Mouse (Mus musculus) B cell, adult 2 months (primary cell): Measurements from ENCODE around the gene 5031439G07Rik.
"Not testable (repeated sequence)": the region's sequence is repeated elsewhere in the genome, so short reads cannot be mapped to it uniquely, and the experiment has no call there.

Experiments used
- DNase-seq, 2 experiments: peaks; one replicate each; pipeline ENCODE4 v3.0.0; 2022

Gene 5031439G07Rik

DNA sequence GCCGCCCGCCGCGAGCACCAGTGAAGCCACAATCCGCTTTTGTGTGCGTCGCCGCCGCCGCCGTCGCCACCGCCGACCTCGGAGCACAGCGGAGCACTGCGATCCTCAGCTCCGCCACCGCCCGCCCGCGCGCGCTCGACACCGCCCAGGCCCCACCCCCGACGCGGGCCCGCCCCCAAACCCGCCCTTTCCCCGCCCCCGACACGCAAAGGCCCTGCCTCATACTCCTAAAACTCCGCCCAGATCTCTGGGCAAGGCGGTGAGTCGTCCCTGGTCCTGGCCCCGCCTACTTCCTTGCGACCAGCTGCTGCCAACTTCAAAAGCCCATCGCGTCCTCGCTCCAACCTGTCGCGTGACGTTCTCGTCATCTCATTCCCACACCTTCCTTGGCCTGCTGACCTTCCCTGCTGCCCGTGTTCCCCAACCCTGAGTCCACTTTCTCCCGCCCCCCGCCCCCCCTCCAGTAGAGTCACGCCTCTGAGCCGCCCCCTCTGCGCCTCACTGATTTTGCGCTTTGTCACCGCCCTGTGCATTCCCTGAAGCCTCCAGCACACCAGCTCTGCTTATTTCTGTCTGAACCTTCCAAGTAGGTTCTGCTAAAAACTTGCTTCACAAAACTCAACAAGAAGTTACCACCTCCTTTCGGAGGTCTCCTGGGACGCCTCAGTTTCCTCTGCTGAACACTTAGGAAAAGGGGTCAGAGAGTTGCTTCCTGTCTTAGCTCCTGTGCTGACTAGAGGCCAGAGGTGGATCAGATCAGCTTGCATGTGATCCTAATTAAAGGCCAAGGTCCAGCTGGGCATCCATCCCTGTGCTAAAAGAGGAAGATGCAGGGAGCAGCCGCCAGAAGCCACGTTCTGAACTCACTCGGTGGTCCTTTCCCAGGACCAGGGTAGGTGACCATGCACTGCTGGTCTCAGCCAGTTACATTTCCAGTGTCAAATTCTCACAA lies at the start of gene 5031439G07Rik:
Gene 5031439G07Rik, minus strand, starts transcription at position 678 of the 952 bp plus-strand sequence.
- peak; percentile 86 to 88 for DNase-seq

GRCm38 (mm10) chr15:85037343-85037690 lies 49.0 kb upstream of the 5031439G07Rik start:
- no peak for DNase-seq

- peak; percentile 99 for DNase-seq
These were observed 48.4 kb upstream of the 5031439G07Rik start for GRCm38 (mm10) chr15:85036566-85037342.

GRCm38 (mm10) chr15:85033916-85034315 lies 45.6 kb upstream of the 5031439G07Rik start:
- DNase-seq, result not testable (repeated sequence)

DNA sequence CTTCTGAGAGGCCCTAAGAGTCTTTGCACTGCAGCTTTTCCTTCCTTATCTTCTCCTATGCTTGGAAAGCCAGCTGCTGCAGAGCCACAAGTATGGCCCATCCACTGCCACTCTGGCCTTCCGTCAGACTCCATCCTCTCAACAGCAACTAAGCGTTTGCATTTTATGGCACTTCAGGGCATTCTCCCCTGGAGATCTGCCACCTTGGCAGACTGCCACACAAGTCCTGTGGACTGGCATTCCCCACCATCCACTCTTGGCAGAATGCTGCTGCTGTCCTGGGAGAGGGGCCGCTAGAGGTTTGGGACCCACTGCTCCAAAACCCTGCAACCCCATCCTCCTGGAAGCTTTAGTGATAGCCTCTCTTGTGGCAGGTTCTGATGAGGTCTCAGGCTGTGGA lies 43.5 kb upstream of the 5031439G07Rik start:
- DNase-seq, result no peak

DNA sequence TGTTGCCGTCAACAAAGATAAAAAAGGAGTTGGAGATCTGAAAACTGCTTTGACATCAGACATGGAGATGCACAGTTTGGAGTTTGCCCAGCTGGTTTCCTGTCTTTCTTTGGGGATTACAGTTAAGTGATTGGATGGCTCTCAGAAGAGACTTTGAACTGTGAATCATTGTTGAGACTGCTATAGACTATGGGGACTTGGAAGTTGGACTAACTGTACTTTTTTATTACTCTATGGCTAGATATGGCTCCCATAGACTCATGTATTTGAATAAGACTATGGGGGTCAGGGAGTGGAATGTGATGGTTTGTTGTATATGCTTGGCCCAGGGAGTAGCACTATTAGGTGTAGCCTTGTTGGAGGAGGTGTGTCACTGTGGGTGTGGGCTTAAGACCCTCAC lies 42.3 kb upstream of the 5031439G07Rik start:
- not testable (repeated sequence) for DNase-seq

DNA sequence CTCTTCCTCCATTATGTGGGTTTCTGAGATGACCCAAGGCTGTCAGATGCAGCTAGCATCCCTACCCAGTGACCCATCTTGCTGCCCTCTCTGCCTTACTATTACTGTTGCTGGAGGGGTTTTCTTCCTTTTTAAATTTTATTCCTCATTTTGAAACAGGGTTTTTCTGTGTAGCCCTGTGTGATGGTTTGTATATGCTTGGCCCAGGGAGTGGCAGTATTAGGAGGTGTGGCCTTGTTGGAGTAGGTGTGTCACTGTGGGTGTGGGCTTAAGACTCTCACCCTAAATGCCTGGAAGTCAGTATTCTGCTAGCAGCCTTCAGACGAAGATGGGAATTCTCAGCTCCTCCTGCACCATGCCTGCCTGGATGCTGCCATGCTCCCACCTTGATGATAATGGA lies 40.3 kb upstream of the 5031439G07Rik start, which contains the start of gene Fam118a:
Gene Fam118a, plus strand, starts transcription at position 301 of the 400 bp plus-strand sequence.
- not testable (repeated sequence) for DNase-seq

- no peak for DNase-seq
These were observed 39.4 kb upstream of the 5031439G07Rik start for GRCm38 (mm10) chr15:85027740-85028139.

DNA sequence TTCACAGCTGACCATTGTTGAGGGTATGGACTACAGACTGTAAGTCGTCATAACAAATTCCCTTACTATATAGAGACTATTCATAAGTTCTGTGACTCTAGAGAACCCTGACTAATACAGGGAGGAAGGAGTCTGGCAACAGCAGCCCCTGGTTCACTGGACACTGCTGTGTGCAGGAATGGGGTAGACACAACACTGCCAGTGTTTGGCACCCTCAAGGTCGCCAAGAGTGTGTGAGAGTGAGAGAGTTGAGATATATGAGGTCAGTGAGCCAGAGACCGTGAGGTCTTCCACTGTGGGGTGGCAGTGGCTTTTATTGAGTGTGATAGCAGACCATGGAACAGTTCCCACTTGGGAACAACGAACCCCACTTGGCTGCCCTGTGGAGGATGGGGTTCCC lies 37.8 kb upstream of the 5031439G07Rik start:
- DNase-seq, result no peak

DNA sequence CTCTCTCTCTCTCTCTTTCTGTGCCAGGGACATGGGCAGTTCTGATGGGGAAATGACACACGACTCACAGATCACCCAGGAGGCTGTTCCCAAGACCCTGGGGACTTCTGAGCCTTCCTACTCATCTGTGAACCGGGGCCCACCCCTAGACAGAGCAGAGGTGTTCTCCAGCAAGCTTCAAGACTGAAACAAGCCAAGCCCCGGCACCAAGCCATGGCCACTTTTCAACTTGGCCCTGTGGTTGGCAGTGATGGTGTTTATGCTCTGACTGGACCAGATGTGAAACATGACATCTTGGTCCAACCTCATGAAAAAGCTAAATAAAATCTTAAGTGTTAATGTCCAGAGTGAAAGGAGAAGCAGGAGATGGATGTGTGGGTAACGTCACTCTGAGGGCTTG lies 33.9 kb upstream of the 5031439G07Rik start:
- DNase-seq, result no peak

DNA sequence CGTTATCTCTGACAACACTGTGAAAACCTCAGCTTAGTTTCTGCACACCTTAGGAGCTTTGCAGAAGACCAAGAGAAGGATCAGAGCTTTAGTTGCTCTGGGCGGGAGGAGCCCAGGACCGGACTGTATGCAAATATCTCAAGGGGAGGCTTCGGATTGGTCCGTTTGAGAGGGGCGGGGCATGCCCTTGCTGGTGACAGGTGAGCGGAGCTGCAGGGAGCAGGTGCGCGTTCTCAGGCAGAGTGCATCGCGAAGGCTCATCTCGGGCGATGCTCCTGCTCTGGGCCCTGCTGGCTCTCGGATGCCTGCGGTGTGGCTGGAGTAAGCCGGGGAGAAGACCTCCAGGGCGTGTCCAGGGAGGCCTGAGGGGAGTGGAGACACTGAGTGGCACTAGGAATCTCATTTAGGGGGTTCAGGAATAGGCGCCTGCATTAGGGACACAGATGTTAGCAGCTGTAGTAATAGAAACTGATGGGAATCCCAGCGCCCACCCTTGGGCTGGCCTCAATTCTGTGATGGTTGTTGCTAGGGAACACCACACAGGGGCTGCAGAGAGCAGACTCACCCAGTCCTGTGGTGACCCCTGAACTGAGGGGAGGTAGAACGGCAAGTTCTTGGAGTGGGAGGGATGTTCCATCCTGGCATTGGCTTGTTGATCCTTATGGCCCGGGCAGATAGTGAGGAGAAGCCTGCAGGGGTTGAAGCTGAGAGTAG lies 28.8 kb upstream of the 5031439G07Rik start, which contains the start of gene Upk3a:
Gene Upk3a, plus strand, starts transcription at position 191 of the 714 bp plus-strand sequence.
- DNase-seq, result peak; percentile 51 to 54

DNA sequence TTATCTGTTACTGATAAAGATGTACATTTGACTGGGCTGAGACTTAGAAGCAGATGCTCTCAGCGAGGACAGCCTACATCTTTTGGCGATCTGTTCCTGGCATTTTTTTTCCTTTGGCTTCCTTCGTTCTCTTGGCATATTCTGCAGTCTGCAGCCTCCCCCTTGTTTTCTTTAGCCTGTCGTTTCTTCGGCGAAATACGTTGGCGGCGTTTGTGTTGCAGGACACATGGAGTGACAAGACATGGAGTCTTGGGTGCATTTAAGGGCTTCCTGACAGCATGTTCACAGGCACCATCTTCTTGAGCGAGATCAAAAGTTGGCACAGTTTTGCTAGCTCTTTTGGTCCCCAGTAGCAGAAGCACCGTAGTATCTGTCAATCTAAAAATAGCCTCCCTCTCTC lies 27.4 kb upstream of the 5031439G07Rik start:
- no peak for DNase-seq

DNA sequence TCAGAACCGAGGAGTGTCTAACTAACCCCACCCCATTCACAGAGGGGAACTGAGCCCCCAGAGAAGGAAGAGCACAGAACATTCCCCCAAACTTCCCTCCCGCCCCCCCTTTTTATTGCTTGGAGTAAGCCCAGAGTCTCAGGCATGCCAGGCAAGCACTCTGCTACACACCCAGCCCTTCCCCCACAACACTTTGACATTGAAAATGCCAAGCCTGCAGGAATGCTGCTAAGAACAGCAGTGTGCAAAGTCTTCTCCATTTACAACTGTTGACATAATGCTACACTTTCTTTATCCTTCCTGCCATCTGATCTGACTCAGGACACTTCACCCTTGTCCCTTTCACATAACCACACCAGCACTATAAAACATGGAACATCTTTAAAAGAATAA lies 24.3 kb upstream of the 5031439G07Rik start:
- DNase-seq, result no peak

GRCm38 (mm10) chr15:85011895-85012661 lies 23.7 kb upstream of the 5031439G07Rik start:
- no peak for DNase-seq

- DNase-seq, result no peak
These were observed 21.3 kb upstream of the 5031439G07Rik start for GRCm38 (mm10) chr15:85009666-85010065.

DNA sequence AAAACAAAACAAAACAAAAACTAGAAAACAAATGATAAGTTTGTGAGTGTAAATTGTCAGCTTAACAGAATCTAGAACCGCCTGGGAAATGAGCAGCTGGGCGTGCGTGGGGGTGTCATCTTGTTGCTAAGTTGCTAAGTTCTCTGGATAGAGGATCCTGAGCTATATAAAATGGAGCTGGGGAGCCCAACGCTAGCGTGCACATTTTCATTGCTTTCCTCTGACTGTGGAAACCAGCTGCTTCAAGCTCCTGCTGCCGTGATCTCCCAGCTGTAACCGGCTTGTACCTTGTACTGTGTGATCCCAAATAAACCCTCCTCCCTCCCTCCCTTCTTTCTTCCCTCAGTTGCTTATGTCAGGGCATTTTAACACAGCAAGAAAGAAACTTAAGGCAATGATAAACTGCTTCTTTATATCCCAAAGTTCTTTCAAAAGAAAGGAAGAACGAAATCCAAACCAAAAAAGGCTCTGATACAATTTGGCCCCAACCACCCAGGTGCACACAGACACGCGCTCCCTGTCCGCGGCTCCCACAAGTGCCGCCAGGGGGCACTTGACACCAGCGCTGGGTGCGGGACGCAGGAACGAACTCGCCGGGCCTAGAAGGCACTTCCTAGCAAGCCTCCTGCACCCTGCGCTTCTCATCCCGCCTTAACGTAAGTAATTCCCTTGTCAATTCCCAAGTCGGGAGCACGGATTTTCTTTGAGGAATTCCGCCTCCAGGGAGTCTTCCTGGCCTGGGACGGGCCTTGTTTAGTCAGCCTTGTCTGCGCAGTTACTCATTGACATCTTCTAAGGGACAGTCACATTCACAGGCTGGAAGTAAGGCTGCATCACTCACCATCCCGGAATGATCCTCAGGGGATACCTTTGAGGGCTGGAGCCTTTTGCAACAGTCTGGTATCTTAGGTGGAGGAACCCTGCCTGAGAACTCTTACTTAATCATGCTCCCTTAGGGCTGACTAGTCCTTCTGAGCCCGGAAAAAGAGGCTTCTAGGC lies 12.9 kb upstream of the 5031439G07Rik start:
- peak; percentile 87 to 89 for DNase-seq

GRCm38 (mm10) chr15:84999911-85000310 lies 11.6 kb upstream of the 5031439G07Rik start:
- peak; percentile 49 to 52 for DNase-seq

GRCm38 (mm10) chr15:84997768-84998454 lies 9.6 kb upstream of the 5031439G07Rik start:
- no peak for DNase-seq

DNA sequence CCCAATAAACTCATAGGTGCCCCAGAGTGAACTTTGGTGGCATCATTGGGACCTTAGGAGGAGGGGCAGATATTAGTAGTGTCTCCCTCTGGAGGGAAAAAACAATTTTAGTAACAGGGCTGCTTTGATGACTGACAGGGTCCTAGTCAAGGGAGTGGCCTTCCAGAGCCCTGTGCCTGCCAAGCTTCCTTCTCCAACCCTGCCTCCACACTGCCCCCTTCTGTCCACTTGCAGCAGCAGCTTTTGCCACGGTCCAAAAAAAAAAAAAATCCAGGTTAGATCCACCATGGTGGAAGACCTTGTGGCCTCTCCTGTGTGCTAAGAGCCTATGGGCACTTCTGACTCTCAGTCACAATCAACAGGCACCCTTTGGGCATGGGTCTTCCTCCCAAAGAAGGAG lies 7.6 kb upstream of the 5031439G07Rik start:
- peak; percentile 82 to 83 for DNase-seq

DNA sequence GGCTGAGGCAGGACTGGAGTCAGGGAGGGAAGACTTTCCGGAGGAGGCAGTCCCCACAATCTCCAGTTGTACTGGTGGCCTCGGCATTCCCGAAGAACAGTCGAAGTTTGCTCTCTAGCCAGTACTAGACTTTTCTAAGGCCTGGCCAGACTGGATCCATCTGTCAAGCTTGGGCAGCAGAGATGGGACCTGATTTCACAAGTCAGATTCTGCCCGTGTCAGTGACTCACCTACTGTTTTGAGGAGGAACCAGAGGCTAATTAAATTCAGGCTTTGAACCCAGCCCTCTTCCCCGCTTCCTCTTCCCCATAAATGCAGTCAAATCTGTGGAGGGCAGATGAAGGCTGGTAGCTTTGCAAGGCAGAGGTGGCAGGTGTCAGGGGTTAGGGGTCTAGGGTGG lies 6.7 kb upstream of the 5031439G07Rik start:
- DNase-seq, result peak in 1 of 2 experiments; percentile 32
